Mouse (Mus musculus): Measurements from ENCODE around the gene Dcp1b.

Gene Dcp1b

DNA sequence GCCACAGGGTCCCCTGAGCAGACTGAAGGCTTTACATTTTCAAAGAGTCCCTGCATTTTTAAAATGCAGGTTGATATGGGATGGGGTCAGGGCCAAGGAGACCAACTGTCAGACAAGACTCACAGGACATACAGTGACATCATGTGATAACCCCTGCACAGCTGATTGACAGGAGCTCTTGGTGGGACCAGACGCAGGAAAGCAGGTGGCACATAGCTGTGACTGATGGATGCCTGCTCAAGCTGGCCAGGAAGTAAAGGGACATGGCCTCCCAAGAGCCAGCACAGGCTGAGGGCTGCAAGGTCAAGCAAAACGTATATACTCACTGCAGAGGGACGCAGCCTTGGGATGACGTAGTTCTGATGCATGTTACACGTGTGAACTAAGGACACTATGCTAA lies 60.4 kb downstream of the Dcp1b start:
- DNase-seq (ENCODE audit: low read depth) = no peak

DNA sequence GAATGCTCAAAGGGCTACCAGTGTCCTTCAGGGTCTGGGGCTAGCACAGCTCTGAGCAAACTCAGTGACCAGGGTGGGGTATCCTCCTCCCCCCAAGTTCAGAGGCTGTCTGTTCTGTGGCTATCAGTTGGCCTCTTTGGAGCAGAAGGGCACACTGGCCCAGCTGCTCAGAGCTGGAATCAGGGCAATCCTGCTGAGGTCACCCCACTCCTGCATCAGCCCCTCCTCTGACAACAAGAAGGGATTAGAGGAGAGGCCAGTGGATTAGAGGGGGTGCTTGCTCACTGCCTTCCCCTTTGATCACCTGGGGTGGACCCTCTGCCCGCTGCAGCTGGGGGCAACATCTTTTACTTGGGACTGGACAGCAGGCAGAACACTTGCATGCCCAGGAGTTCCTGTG lies 61.2 kb downstream of the Dcp1b start, which contains the start of gene Cacna2d4:
TSS of gene Cacna2d4 (plus strand) at position 286 of the 400 bp plus-strand sequence.
- DNase-seq (ENCODE audit: low read depth) = no peak

DNA sequence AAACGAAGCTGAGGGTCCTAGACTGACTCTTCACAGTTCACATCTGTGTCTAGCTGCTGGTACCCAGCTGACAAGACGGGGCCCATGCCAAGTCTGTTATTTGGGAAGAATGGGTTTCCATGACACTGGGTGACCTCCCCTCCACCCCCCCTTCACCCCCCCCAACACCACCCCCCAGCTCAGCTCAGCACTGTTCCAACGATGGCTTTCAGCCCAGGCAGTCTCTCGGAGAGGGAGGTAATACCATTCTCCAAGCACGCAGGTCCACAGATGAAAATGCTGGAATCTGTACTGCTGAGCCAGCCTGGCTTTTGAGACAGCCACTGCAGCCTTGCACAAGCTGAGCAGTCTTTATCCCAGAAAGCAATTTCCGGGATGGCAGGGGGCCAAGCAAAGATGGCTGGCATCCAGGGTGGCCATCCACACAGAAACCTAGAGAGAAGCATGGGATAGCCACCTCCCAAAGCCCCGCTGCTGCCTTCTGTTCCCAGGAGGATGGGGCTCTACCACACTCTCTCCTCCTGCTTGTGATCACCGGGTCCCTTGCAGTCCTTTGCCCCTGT lies 62.5 kb downstream of the Dcp1b start:
- no peak for DNase-seq (ENCODE audit: low read depth)

GRCm38 (mm10) chr6:119239341-119240005 lies 64.4 kb downstream of the Dcp1b start:
- DNase-seq (ENCODE audit: low read depth) = no peak

DNA sequence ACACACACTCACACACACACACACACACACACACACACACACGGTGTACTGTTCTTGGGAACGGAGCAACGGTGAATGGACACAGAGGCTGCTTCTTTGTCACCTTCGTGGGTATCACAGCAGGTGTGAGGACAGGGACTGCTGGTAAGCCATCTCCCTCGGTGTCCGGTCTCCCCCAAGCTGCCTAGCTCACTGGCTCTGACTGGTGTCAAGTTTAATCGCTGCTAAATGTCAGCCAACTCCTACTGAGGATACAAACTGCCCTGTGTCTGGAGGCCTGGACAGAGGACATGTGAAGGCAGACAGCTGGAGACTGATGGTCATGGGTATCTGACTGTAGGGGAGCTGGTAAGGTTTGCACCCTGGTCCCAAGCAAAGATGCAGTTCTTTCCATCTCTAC lies 65.2 kb downstream of the Dcp1b start:
- no peak for DNase-seq (ENCODE audit: low read depth)

GRCm38 (mm10) chr6:119240871-119241705 lies 66.0 kb downstream of the Dcp1b start:
- DNase-seq (ENCODE audit: low read depth) = no peak

- no peak for DNase-seq (ENCODE audit: low read depth)
Observed at GRCm38 (mm10) chr6:119246082-119246481, 71.0 kb downstream of the Dcp1b start.

DNA sequence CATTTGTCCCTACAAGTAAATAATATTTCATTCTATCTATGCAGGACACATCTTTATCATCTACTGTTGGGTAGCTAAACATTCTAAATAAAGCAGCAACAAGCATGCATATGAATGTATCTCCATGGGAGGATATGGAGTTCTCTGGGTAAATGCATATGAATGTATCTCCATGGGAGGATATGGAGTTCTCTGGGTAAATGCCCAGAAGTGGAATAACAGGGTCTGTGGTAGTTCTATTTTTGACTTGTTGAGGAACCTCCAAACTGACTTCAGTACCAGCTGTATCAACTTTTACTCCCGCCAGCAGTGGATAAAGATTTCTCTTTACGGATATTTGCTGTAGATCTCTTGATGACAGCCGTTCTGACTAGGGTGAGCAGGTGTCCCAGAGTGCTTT lies 73.5 kb downstream of the Dcp1b start:
- DNase-seq (ENCODE audit: low read depth) = no peak

DNA sequence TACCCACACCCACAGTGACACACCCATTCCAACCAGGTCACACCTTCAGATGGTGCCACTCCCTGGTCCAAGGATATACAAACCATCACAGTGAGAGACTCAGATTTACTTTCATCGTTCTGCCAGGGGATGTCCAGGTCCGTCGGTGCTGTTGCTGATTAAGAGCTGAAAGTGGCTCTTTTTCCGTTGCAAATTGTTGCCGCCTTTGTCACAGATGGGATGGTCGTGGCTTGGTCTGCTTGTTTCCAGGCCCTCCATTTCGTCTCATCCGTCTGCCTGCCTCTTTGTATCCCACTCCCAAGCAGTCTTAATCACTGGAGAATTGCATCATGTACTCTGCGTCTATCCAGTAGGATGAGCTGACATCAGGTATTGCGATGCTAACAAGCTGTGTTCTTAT lies 74.7 kb downstream of the Dcp1b start:
- DNase-seq (ENCODE audit: low read depth) = no peak

DNA sequence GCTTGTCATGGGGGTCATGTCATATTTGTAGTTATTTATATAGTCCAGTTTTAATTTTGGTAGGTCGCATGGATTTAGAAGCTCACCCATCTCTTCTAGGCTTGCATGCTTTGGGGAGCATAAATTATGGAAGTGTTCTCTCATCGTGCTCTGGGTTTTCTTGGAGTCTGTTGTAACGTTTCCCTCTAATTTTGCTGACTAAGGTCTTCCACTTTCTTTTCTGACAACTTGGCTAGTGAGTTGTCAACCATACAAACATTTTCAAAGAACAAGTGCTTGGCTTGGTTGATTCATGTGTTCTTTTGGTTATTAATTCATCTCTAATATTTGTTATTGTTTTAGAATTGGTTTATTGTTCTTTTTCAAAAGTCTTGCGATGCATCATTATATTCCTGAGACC lies 76.7 kb downstream of the Dcp1b start:
- no peak for DNase-seq (ENCODE audit: low read depth)

Data from naive thymus-derived CD4-positive, alpha-beta T cell, adult 2 months (primary cell).